Mouse (Mus musculus) C2C12 (cell line): ENCODE measurements at regions not wholly inside any gene's neighbourhood (a gene's known extent, or its start where the extent isn't known, plus 50 kb on each side); places are given as distances from the start of the nearest gene placed in this dataset.

Experiments
- CEBPB ChIP-seq: IDR thresholded peaks from one replicate; pipeline ENCODE4 v1.6.1; 2011; ENCODE audit warnings: low read depth, mild to moderate bottlenecking, control low read depth, moderate library complexity
- CTCF ChIP-seq: IDR thresholded peaks from one replicate; pipeline ENCODE4 v1.5.1; 2011; ENCODE audit not compliant: control insufficient read depth, insufficient read depth, insufficient read length
- MAX ChIP-seq: IDR thresholded peaks from one replicate; pipeline ENCODE4 v1.6.1; 2011; ENCODE audit warnings: mild to moderate bottlenecking, control low read depth
- MYOD1 ChIP-seq: IDR thresholded peaks from one replicate; pipeline ENCODE4 v1.6.1; 2011; ENCODE audit warnings: low read depth; ENCODE audit not compliant: control insufficient read depth, insufficient read length
- MYOG ChIP-seq: IDR thresholded peaks from one replicate; pipeline ENCODE4 v1.6.1; 2011; ENCODE audit not compliant: control insufficient read depth, insufficient read length; ENCODE audit errors: extremely low read depth
- USF1 ChIP-seq: IDR thresholded peaks from one replicate; pipeline ENCODE4 v1.6.1; 2011; ENCODE audit warnings: low read depth, mild to moderate bottlenecking, control low read depth, moderate library complexity

DNA sequence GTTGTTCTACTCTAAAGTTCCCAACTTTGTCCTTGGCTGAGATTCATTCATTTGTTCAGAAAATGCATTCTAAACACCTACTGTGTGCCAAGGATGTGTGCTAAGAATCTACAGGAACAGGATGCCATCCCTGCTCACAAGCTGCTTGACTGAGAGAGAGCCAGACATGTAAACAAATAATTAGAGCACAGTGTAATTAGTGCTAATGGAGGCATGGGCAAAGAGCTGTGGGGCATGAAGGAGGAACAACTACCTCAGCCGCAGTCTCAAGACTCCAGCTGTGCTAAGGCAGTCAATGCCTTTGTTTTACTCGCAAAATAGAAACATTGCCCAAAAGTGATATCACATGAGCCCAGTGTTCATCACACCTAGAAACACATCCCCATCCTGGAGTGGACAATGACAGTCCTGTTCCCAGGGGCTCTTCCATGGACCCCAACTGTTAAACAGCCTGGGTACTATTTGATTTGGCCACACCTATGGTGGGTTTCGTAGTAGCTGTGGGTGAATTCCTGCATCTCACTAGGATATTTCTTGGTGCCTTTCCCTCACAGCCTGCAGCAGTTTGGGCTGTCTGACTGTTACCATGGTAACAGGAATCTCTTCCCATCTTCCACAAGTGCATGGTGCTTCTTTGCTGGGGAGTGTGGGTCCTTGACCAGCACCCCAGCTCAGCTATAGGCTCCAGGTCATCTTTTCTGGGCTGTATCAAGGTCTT is 125.9 kb upstream of the 1700012A03Rik start:
- TF ChIP-seq CTCF (no peak), USF1 (no peak), MAX (no peak), MYOD1 (no peak), CEBPB (no peak), MYOG (no peak)
